Mouse (Mus musculus): Measurements from ENCODE around the gene Gm17324. TPM values are rescaled to one million over a fixed set of nuclear protein-coding genes. Genes with fewer than 3 reads are reported as not detected.
A peak's percentile ranks its signal among the peaks of the same experiment; 100 is the strongest.
"Not testable (repeated sequence)": the region's sequence is repeated elsewhere in the genome, so short reads cannot be mapped to it uniquely, and the experiment has no call there.

Gene Gm17324
- polyA plus RNA-seq (2016; fragmentation: Nextera tagmentation; extraction: Ambion mirVana), result 0.73 and 1.2 TPM in 2 replicates

- WGBS, result under 1% methylated on average over 96 of the region's 96 CpGs
These were observed at the start of gene Gm17324, which contains the start of gene Mto1 for GRCm38 (mm10) chr9:78447973-78448873. Gene Gm17324, minus strand, starts transcription at chr9:78448786. Gene Mto1, plus strand, starts transcription at chr9:78448208.

GRCm38 (mm10) chr9:78493171-78493570, 44.6 kb upstream of the Gm17324 start:
- DNase-seq (ENCODE audit: low spot score), result no peak
- Histone ChIP-seq H3K4me1 (peaks cover 10% of the 10 kb centered on the region), H3K27ac (no peak overlapping the region), H3K36me3 (no peaks in the 10 kb centered on the region), H3K9me3 (replicated peaks) (no peaks in the 10 kb centered on the region), H3K4me3 (no peak overlapping the region), H3K27me3 (ENCODE audit: low read depth, poor library complexity, severe bottlenecking) (no peaks in the 10 kb centered on the region)
- 90% methylated on average over 7 of the region's 7 CpGs for WGBS

More at GRCm38 (mm10) chr9:78447973-78448873, at the start of gene Gm17324, which contains the start of gene Mto1:
- Histone ChIP-seq H3K4me1 (peaks cover 13% of the 10 kb centered on the region), H3K27me3 (ENCODE audit: low read depth, poor library complexity, severe bottlenecking) (peaks cover 41% of the 10 kb centered on the region), H3K9me3 (replicated peaks) (no peaks in the 10 kb centered on the region), H3K4me3 (peak within 1 kb of the TSS; percentile 100), H3K36me3 (peaks cover 33% of the 10 kb centered on the region), H3K27ac (peak within 1 kb of the TSS; percentile 93)
- peak; percentile 96 for DNase-seq (ENCODE audit: low spot score)

- no peak overlapping the region for H3K27ac ChIP-seq
- no peaks in the 10 kb centered on the region for H3K27me3 ChIP-seq (ENCODE audit: low read depth, poor library complexity, severe bottlenecking)
- H3K36me3 ChIP-seq, result no peaks in the 10 kb centered on the region
- H3K9me3 ChIP-seq (replicated peaks), result no peaks in the 10 kb centered on the region
- 90% methylated on average over 3 of the region's 3 CpGs for WGBS
- no peak for DNase-seq (ENCODE audit: low spot score)
- peaks cover 10% of the 10 kb centered on the region for H3K4me1 ChIP-seq
- no peak overlapping the region for H3K4me3 ChIP-seq
These were observed 43.7 kb upstream of the Gm17324 start for GRCm38 (mm10) chr9:78492254-78492653.

GRCm38 (mm10) chr9:78491169-78491568, 42.6 kb upstream of the Gm17324 start:
- H3K9me3 ChIP-seq (replicated peaks), result no peaks in the 10 kb centered on the region
- H3K27ac ChIP-seq, result no peak overlapping the region
- no peak for DNase-seq (ENCODE audit: low spot score)
- 86% methylated on average over 3 of the region's 3 CpGs for WGBS
- H3K27me3 ChIP-seq (ENCODE audit: low read depth, poor library complexity, severe bottlenecking), result no peaks in the 10 kb centered on the region
- no peaks in the 10 kb centered on the region for H3K36me3 ChIP-seq
- no peak overlapping the region for H3K4me3 ChIP-seq
- H3K4me1 ChIP-seq, result peaks cover 10% of the 10 kb centered on the region

DNA sequence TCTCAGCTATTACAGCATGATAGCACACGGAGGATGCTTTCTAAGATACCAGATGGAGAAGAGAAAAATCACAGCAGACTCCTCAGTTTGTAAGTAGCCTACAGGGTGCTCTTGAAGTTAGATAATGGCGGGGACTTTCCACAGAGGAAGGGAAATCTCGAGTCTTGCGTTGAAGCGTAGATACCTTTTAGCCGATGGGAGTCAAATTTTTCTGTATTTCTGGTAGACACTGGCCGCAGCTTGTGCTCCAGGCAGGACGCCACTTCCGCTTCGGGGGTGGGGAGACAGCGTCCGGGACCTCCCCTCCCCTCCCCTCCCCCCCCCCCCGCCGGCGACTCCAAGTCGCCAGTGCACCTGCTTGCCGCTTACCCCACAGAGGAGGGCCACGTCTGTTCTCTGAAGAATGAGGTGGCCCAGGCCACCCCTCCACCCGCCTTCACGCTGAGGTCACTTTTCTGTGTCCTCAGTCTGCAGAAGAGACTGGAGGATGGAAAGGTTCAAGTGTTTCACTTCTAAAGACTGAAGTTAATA, 40.4 kb upstream of the Gm17324 start, which contains the start of gene Eef1a1:
Gene Eef1a1 (minus strand): TSS at position 262 of the 531 bp plus-strand sequence.
- Histone ChIP-seq H3K36me3 (no peaks in the 10 kb centered on the region), H3K9me3 (replicated peaks) (no peaks in the 10 kb centered on the region), H3K27me3 (ENCODE audit: low read depth, poor library complexity, severe bottlenecking) (no peaks in the 10 kb centered on the region), H3K27ac (peak within 1 kb of the TSS; percentile 78), H3K4me1 (peaks cover 10% of the 10 kb centered on the region), H3K4me3 (peak within 1 kb of the TSS; percentile 51)
- 4% methylated on average over 15 of the region's 20 CpGs for WGBS
- DNase-seq (ENCODE audit: low spot score), result peak; percentile 68

- H3K27ac ChIP-seq; H3K4me1 ChIP-seq; H3K4me3 ChIP-seq; DNase-seq (ENCODE audit: low spot score); H3K36me3 ChIP-seq; H3K27me3 ChIP-seq (ENCODE audit: low read depth, poor library complexity, severe bottlenecking); H3K9me3 ChIP-seq (replicated peaks): not testable (repeated sequence)
- WGBS, result 95% methylated on average over 5 of the region's 5 CpGs
These were observed 39.4 kb upstream of the Gm17324 start for GRCm38 (mm10) chr9:78488021-78488420.

DNA sequence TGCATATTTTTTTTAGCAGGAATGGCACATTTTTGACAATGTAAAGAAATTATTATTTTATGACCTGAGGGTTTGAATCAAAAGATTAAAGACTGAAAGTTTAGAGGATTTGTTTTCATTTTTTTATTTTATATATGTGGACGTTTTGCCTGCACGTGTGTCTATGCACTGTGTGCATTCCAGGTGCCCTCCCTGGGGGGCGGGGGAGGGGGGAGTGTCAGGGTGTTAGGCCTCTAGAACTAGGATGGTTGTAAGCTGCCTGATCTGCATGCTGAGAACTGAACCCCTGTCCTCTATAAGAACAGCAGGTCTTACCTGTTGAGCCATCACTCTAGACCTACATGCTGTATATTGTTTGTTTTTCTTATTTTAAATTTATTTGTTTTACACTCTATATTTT, 36.1 kb upstream of the Gm17324 start:
- no peaks in the 10 kb centered on the region for H3K27me3 ChIP-seq (ENCODE audit: low read depth, poor library complexity, severe bottlenecking)
- H3K36me3 ChIP-seq, result peaks cover 12% of the 10 kb centered on the region
- peaks cover 16% of the 10 kb centered on the region for H3K4me1 ChIP-seq
- no peak overlapping the region for H3K27ac ChIP-seq
- 82% methylated on average over 3 of the region's 3 CpGs for WGBS
- no peak overlapping the region for H3K4me3 ChIP-seq
- no peak for DNase-seq (ENCODE audit: low spot score)
- H3K9me3 ChIP-seq (replicated peaks), result no peaks in the 10 kb centered on the region

DNA sequence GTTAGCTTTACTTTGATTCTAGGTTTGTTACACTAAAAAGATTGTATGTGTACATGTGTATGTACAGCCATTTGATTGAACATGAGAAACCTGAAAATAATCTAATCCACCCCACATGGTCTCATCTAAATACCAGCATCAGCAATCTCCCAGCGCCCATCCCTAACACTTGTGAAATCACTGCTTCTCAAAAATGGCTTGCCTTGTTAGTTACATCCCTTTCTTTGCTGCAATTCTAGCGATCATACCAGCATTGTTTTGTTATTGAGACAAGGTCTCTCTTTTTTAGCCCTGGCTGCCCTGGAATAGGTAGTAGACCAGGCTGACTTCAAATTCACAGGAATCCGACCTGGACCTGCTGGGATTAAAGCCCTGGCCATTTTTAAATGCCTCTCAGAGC, 33.8 kb upstream of the Gm17324 start:
- H3K4me1 ChIP-seq, result peaks cover 10% of the 10 kb centered on the region
- peaks cover 32% of the 10 kb centered on the region for H3K36me3 ChIP-seq
- H3K4me3 ChIP-seq, result peak overlapping the region; percentile 98
- WGBS, result 13% methylated on average over 3 of the region's 3 CpGs
- no peaks in the 10 kb centered on the region for H3K27me3 ChIP-seq (ENCODE audit: low read depth, poor library complexity, severe bottlenecking)
- H3K9me3 ChIP-seq (replicated peaks), result no peaks in the 10 kb centered on the region
- peak; percentile 38 for DNase-seq (ENCODE audit: low spot score)
- peak overlapping the region; percentile 99 for H3K27ac ChIP-seq

- Histone ChIP-seq H3K36me3 (peaks cover 40% of the 10 kb centered on the region), H3K9me3 (replicated peaks) (no peaks in the 10 kb centered on the region), H3K4me3 (peak overlapping the region; percentile 98), H3K27me3 (ENCODE audit: low read depth, poor library complexity, severe bottlenecking) (no peaks in the 10 kb centered on the region), H3K4me1 (peaks cover 10% of the 10 kb centered on the region), H3K27ac (peak overlapping the region; percentile 99)
- under 1% methylated on average over 74 of the region's 77 CpGs for WGBS
- DNase-seq (ENCODE audit: low spot score), result peak; percentile 97
These were observed 33.1 kb upstream of the Gm17324 start for GRCm38 (mm10) chr9:78481423-78482331.

GRCm38 (mm10) chr9:78480706-78481358, 32.2 kb upstream of the Gm17324 start:
- Histone ChIP-seq H3K4me1 (peaks cover 10% of the 10 kb centered on the region), H3K4me3 (peak overlapping the region; percentile 98), H3K27ac (peak overlapping the region; percentile 99), H3K36me3 (peaks cover 48% of the 10 kb centered on the region), H3K27me3 (ENCODE audit: low read depth, poor library complexity, severe bottlenecking) (no peaks in the 10 kb centered on the region), H3K9me3 (replicated peaks) (no peaks in the 10 kb centered on the region)
- WGBS, result under 1% methylated on average over 46 of the region's 46 CpGs
- peak; percentile 85 for DNase-seq (ENCODE audit: low spot score)

GRCm38 (mm10) chr9:78480227-78480626, 31.6 kb upstream of the Gm17324 start:
- Histone ChIP-seq H3K4me3 (peak overlapping the region; percentile 98), H3K4me1 (peaks cover 10% of the 10 kb centered on the region), H3K36me3 (peaks cover 49% of the 10 kb centered on the region), H3K27ac (peak overlapping the region; percentile 99)
- 0% methylated on average over 13 of the region's 13 CpGs for whole genome bisulfite sequencing
- H3K27me3 ChIP-seq (ENCODE audit: low read depth, poor library complexity, severe bottlenecking); DNase-seq (ENCODE audit: low spot score); H3K9me3 ChIP-seq (replicated peaks): not testable (repeated sequence)

DNA sequence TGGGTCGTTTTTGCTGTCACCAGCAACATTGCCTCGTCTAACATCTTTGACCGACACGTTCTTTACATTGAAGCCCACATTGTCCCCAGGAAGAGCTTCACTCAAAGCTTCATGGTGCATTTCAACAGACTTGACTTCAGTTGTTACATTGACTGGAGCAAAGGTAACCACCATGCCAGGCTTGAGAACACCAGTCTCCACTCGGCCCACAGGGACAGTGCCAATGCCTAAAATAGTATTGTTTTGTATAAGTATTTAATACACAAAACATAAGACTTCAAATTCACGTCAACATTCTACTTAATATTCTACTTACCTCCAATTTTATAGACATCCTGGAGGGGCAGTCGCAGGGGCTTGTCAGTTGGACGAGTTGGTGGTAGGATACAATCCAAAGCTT, 30.7 kb upstream of the Gm17324 start:
- H3K36me3 ChIP-seq, result peaks cover 55% of the 10 kb centered on the region
- H3K9me3 ChIP-seq (replicated peaks), result not testable (repeated sequence)

More for the DNA sequence above, 30.7 kb upstream of the Gm17324 start:
- not testable (repeated sequence) for H3K27ac ChIP-seq; H3K27me3 ChIP-seq (ENCODE audit: low read depth, poor library complexity, severe bottlenecking); DNase-seq (ENCODE audit: low spot score)
- 40% methylated on average over 8 of the region's 8 CpGs for WGBS
- peaks cover 10% of the 10 kb centered on the region for H3K4me1 ChIP-seq
- H3K4me3 ChIP-seq, result peak overlapping the region; percentile 98

Measured in limb, embryonic 10.5 days (tissue).